Mouse (Mus musculus) heart, embryonic 15.5 days (tissue): ENCODE data around the gene Grin2c. TPM values are rescaled to one million over a fixed set of nuclear protein-coding genes. Genes with fewer than 3 reads are reported as not detected.

Experiments
- ATAC-seq: fragments of 200-750 bp; cut with Nextera tagmentation; replicated peaks from 2 replicates; pipeline ENCODE4 v1.8.0; 2017; ENCODE audit warnings: low read depth, moderate TSS enrichment; ENCODE audit not compliant: insufficient number of reproducible peaks, insufficient read depth, low FRiP score
- H3K27ac ChIP-seq: fragments of 300-500 bp; sonication (generic); 2 replicates; pipeline ENCODE4 v1.5.1; 2015; ENCODE audit warnings: mild to moderate bottlenecking, inconsistent platforms
- H3K27me3 ChIP-seq: fragments of 300-500 bp; sonication (generic); 2 replicates; pipeline ENCODE4 v1.6.1; 2015; ENCODE audit warnings: inconsistent platforms
- H3K36me3 ChIP-seq: fragments of 300-500 bp; sonication (generic); 2 replicates; pipeline ENCODE4 v1.6.1; 2015; ENCODE audit warnings: mild to moderate bottlenecking, inconsistent platforms
- H3K4me1 ChIP-seq: fragments of 300-500 bp; sonication (generic); replicated peaks from 2 replicates; pipeline ENCODE4 v1.6.1; 2015; ENCODE audit warnings: inconsistent platforms
- H3K4me2 ChIP-seq: fragments of 300-500 bp; sonication (generic); 2 replicates; pipeline ENCODE4 v1.6.1; 2015; ENCODE audit warnings: inconsistent platforms, mild to moderate bottlenecking, moderate library complexity
- H3K4me3 ChIP-seq: fragments of 300-500 bp; sonication (generic); 2 replicates; pipeline ENCODE4 v1.5.1; 2015; ENCODE audit warnings: mild to moderate bottlenecking, inconsistent platforms
- H3K9ac ChIP-seq: fragments of 300-500 bp; sonication (generic); 2 replicates; pipeline ENCODE4 v1.6.1; 2015; ENCODE audit warnings: mild to moderate bottlenecking, inconsistent platforms
- H3K9me3 ChIP-seq: fragments of 300-500 bp; sonication (generic); replicated peaks from 2 replicates; pipeline ENCODE4 v1.6.1; 2016; ENCODE audit warnings: inconsistent platforms
- WGBS: fragments of 180-500 bp; shearing (Covaris S2); methylation state at CpG from one replicate; pipeline ENCODE4 v1.1.7; 2015; ENCODE audit warnings: mixed read lengths; 5-methylcytosine and 5-hydroxymethylcytosine counted together
- polyA plus RNA-seq: library from polyadenylated mRNA; unstranded; fragments of >200 nt; fragmentation: Nextera tagmentation; extraction: Ambion mirVana; gene quantifications from 2 replicates; pipeline ENCODE4 v1.2.1, GENCODE M21; 2015

The Grin2c gene
- polyA plus RNA-seq, 1 experiment from 2014 or later, result 0.10 TPM

- Histone ChIP-seq H3K9me3 (no peaks in the 10 kb centered on the region), H3K27me3 (peaks cover 37% of the 10 kb centered on the region), H3K4me3 (no peak overlapping the region), H3K4me1 (peaks cover 16% of the 10 kb centered on the region), H3K36me3 (peaks cover 8% of the 10 kb centered on the region; the same call in 1 of the 2 replicates), H3K4me2 (no peak overlapping the region), H3K27ac (no peak overlapping the region), H3K9ac (no peak overlapping the region)
- ATAC-seq, result no peak
- WGBS, result 83% methylated on average over 3 of the region's 3 CpGs
Measured at GRCm38 (mm10) chr11:115242746-115243145, 24.3 kb downstream of the Grin2c start.

- Histone ChIP-seq H3K36me3 (peaks cover 8% of the 10 kb centered on the region; the same call in 1 of the 2 replicates), H3K4me2 (no peak overlapping the region), H3K9ac (no peak overlapping the region), H3K9me3 (no peaks in the 10 kb centered on the region), H3K27ac (no peak overlapping the region), H3K4me1 (peaks cover 8% of the 10 kb centered on the region), H3K4me3 (no peak overlapping the region), H3K27me3 (peaks cover 25% of the 10 kb centered on the region; the same call in 1 of the 2 replicates)
- no peak for ATAC-seq
- 87% methylated on average over 11 of the region's 11 CpGs for WGBS
Measured at GRCm38 (mm10) chr11:115241402-115241801, 25.6 kb downstream of the Grin2c start.

DNA sequence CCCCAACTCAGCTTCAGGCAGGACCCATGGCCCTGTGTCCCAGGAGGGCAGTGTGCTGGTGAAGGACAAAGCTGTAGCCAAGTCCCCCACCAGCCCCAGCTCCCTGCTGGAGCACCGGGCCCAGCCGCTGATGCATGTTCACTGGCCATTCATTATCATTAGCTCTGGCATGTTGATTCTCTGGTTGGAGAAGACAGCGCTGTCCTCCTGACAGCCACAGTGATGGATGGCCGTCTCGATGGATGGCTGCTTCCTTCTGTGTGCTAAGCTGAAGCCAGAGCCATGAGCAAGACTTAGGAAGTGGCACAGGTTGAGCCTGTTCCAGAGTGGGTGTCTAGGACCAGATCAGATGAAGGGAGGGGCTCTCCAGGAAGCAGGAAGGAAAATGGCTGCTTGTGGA, 30.5 kb downstream of the Grin2c start:
- Histone ChIP-seq H3K9me3 (no peaks in the 10 kb centered on the region), H3K4me2 (no peak overlapping the region), H3K9ac (no peak overlapping the region), H3K4me1 (peaks cover 30% of the 10 kb centered on the region), H3K36me3 (no peaks in the 10 kb centered on the region), H3K4me3 (no peak overlapping the region), H3K27me3 (peaks cover 33% of the 10 kb centered on the region), H3K27ac (no peak overlapping the region)
- no peak; the same call in 1 of the 2 replicates for ATAC-seq
- WGBS, result 38% methylated on average over 5 of the region's 5 CpGs

DNA sequence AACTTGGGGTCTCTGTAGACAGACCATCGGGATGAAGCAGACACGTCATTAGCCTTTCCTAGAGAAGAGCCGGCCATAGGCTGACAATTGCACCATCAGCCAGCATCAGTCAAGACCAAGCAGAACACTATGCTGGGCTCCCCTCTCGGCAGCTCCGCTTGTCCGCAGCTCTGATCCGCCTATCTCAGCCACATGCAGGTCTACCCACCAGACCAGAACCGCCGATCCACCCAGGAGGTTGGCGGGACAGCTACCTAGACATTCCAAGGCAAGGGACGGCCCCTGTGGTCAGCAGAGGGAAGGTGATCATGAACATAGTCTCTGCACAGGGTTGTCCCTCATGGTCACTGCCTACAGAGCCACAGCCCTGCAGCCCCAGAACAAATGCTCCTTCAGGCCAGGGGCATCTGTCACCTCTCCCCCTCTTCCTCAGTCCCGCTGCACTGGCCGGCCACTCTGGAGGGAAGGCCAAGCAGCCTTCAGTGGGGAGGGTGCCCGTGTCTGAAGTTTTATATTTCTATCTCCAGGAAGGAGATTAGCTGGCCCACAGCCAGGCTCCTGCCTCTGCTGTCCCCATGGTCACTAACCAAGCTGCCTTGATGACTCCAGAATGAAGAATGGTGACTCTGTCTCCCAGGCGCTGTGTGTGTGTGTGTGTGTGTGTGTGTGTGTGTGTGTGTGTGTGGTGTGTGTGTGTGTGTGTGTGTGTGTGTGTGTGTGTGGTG, 32.6 kb downstream of the Grin2c start:
- 54% methylated on average over 15 of the region's 15 CpGs for WGBS
- Histone ChIP-seq H3K36me3 (no peaks in the 10 kb centered on the region), H3K27ac (no peak overlapping the region), H3K4me1 (peaks cover 39% of the 10 kb centered on the region), H3K9me3 (no peaks in the 10 kb centered on the region), H3K4me2 (no peak overlapping the region), H3K4me3 (no peak overlapping the region), H3K9ac (no peak overlapping the region; the same call in 1 of the 2 replicates), H3K27me3 (peaks cover 26% of the 10 kb centered on the region)
- no peak for ATAC-seq

DNA sequence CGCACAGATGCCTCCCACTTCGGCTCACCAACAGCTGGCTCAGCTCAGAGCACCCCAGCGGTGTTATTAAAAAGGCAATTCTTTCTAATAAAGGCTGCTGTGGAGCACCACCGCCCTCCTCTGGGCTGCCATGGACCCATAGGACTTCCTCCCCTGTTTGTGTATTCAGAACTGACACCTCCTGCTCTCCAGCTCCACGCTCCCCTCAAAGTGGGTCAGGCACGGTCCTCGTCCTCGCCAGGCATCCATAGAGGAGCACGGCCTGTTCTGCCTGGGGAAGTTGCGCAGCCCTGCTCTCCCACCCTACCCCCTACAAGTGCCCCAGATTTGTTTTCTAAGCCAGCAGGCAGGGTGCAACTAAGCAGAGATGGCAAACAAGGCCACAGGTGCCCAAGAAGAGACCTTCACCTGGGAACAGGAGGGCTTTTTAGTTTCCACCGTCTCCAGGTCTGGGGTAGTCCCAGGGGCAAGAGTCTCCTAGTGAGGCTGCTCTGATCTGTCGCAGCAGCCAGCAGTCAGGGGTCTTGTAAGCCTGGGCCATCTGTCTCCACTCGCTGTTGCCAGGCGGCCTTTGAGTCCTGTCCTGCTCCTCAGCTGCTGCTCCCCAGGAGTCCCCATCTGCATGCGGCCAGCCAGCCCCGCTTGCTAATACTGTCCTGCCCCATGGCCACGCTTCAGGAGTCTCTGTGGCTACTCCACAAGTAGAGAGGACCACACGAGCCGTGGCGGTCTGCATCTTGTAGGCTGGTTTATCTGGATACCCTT, 33.3 kb downstream of the Grin2c start:
- H3K9ac ChIP-seq, result no peak overlapping the region
- H3K4me1 ChIP-seq, result peaks cover 46% of the 10 kb centered on the region
- no peaks in the 10 kb centered on the region for H3K9me3 ChIP-seq
- H3K27ac ChIP-seq, result no peak overlapping the region
- 77% methylated on average over 20 of the region's 20 CpGs for WGBS
- H3K36me3 ChIP-seq, result no peaks in the 10 kb centered on the region
- no peak for ATAC-seq
- no peak overlapping the region for H3K4me2 ChIP-seq
- H3K27me3 ChIP-seq, result peaks cover 26% of the 10 kb centered on the region
- H3K4me3 ChIP-seq, result no peak overlapping the region

GRCm38 (mm10) chr11:115232889-115233288, 34.2 kb downstream of the Grin2c start:
- no peak overlapping the region for H3K27ac ChIP-seq
- no peak overlapping the region for H3K4me2 ChIP-seq
- H3K4me3 ChIP-seq, result no peak overlapping the region
- H3K27me3 ChIP-seq, result peaks cover 21% of the 10 kb centered on the region
- no peak for ATAC-seq
- peaks cover 55% of the 10 kb centered on the region for H3K4me1 ChIP-seq
- no peak overlapping the region for H3K9ac ChIP-seq
- H3K36me3 ChIP-seq, result no peaks in the 10 kb centered on the region
- 91% methylated on average over 5 of the region's 5 CpGs for WGBS
- H3K9me3 ChIP-seq, result no peaks in the 10 kb centered on the region

DNA sequence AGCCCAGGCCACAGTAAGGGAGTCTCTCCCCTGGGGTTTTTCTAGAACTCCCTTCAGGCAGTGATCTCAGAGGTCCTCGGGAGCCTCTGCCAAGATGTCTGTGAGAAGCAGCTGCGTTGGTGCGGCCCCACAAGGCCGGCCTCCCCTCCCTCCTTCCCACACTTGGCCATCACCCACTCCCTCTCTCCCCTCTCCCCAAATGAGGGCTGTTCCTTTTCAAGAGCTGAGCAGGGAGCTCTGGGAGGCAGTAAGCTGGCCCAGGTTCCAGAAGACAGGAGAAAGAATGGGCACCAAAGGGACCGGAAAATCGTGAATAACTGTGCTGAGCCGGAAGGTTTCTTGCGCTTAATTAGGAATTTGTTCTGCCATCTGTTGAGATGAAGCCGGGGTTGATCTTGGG, 35.1 kb downstream of the Grin2c start:
- whole genome bisulfite sequencing, result 70% methylated on average over 9 of the region's 9 CpGs
- peak overlapping the region; percentile 25; the same call in 1 of the 2 replicates for H3K27ac ChIP-seq
- ATAC-seq, result no peak
- no peaks in the 10 kb centered on the region for H3K9me3 ChIP-seq
- H3K4me3 ChIP-seq, result no peak overlapping the region
- H3K36me3 ChIP-seq, result no peaks in the 10 kb centered on the region
- H3K27me3 ChIP-seq, result peaks cover 18% of the 10 kb centered on the region
- H3K4me2 ChIP-seq, result no peak overlapping the region
- peaks cover 64% of the 10 kb centered on the region for H3K4me1 ChIP-seq
- H3K9ac ChIP-seq, result no peak overlapping the region

DNA sequence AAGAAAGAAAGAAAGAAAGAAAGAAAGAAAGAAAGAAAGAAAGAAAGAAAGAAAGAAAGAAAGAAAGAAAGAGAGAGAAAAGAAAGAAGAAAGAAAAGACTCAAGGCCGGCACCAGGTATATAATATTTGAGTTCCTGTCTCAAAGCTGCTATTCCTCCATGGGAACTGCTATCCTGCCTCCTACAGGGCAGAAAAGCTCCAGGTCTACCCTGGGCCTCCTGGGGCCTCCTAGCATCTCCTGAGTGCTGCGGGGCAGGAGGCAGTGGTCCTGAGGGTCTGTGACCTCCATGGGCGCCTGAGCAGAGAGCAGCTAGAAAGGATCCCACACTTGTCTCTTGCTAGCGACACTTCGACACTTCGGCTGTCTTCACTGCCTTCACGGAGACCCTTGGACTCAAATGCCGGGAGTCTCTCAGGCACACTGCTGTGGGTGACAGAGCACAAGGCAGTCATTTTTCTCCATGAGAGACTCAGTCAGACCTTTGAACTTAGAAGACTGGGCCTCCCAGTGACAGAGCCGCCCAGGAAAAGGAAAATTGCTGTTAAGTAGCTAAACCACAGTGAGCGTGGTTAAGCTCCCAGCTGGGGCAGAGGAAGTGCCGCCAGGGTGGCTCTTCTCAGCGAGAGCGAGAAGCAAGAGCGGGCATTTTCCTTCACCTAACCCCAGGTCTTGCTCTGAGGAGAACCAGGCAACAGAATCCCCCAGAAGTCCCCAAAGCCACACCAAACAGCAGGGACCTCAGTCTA, 35.7 kb downstream of the Grin2c start:
- peaks cover 66% of the 10 kb centered on the region for H3K4me1 ChIP-seq
- H3K27ac ChIP-seq, result peak overlapping the region; percentile 42; the same call in 1 of the 2 replicates
- WGBS, result 61% methylated on average over 14 of the region's 14 CpGs
- peaks cover 18% of the 10 kb centered on the region for H3K27me3 ChIP-seq
- no peak for ATAC-seq
- no peak overlapping the region for H3K4me2 ChIP-seq
- H3K9me3 ChIP-seq, result no peaks in the 10 kb centered on the region
- H3K36me3 ChIP-seq, result no peaks in the 10 kb centered on the region
- no peak overlapping the region for H3K4me3 ChIP-seq
- H3K9ac ChIP-seq, result no peak overlapping the region

DNA sequence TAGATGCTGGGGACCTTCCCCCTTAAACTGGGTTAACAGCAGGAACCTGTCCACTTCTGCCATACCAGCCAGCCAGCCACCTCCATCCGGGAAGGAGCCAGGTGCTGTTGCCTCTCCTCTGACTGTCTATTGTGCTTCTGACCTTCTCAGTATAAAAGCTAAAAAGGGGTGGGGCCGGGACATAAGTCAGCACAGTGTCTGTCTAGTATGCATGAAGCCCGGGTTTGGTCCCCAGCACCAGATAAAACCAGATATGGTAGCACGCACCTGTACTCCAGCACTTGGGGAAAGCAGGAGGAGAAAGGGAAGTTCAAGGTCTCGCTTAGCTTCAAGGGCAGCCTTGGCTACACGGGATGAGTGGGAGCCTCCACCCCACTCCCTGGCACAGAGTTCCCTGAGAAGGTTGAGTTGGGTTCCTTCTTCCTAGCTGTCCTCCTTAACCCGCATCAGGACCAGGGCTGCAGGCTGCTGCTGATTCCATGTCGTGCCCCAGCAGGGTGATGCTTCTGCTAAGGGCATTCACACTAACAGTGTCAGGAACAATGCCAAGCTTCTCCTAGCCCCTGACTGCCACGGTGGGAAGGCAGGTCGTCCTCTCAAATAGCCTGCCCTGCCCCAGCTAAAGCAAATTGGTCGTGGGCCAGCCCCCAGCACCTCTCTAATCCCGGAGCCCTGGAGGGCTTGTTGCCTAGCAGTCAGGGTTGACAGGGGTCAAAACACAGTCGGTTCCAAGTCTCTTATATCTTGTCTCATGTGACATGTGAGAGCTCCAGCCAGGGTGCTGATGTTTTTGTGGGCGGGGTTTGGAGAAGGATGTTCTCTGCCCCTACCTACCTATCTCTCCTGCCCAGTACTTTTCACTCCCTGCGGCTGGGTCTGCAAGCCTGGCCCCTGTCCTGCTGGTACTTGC, 37.8 kb downstream of the Grin2c start:
- H3K27ac ChIP-seq, result peak overlapping the region; percentile 17

DNA sequence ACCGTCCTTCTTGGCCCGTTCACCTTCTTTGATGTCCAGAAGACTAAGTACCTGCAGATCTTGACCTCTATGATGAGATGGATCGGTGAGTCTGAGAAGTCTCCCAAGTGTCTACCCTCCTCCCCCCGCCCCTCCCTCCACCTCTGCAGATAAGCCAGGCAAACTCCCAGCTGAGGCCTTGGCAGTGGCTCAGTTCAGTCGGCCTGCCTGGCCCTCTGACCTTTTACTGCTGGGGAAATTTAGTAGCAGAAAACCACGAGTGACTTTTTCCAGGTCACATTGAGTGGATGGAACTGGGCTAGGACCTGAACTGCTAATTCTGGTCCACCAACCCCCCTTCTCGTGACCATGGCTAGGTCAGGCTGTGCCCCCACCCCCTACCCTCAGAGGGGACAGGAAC, 38.6 kb downstream of the Grin2c start:
- Histone ChIP-seq H3K9me3 (no peaks in the 10 kb centered on the region), H3K4me3 (no peak overlapping the region), H3K27ac (no peak overlapping the region), H3K4me1 (peaks cover 73% of the 10 kb centered on the region), H3K27me3 (peaks cover 12% of the 10 kb centered on the region), H3K9ac (no peak overlapping the region), H3K4me2 (no peak overlapping the region), H3K36me3 (no peaks in the 10 kb centered on the region)
- no peak for ATAC-seq
- 47% methylated on average over 7 of the region's 7 CpGs for WGBS

More for the DNA sequence above, 37.8 kb downstream of the Grin2c start:
- ATAC-seq, result peak; percentile 25
- H3K36me3 ChIP-seq, result no peaks in the 10 kb centered on the region
- no peaks in the 10 kb centered on the region for H3K9me3 ChIP-seq
- no peak overlapping the region for H3K4me2 ChIP-seq
- H3K27me3 ChIP-seq, result peaks cover 15% of the 10 kb centered on the region
- WGBS, result 45% methylated on average over 15 of the region's 15 CpGs
- no peak overlapping the region for H3K4me3 ChIP-seq
- H3K4me1 ChIP-seq, result peaks cover 68% of the 10 kb centered on the region
- H3K9ac ChIP-seq, result no peak overlapping the region
